Mouse (Mus musculus): ENCODE measurements around the gene Gnb1. TPM values are rescaled to one million over a fixed set of nuclear protein-coding genes. Genes with fewer than 3 reads are reported as not detected.

The Gnb1 gene
- polyA plus RNA-seq, 1 experiment from 2014 or later: 1,017 TPM

DNA sequence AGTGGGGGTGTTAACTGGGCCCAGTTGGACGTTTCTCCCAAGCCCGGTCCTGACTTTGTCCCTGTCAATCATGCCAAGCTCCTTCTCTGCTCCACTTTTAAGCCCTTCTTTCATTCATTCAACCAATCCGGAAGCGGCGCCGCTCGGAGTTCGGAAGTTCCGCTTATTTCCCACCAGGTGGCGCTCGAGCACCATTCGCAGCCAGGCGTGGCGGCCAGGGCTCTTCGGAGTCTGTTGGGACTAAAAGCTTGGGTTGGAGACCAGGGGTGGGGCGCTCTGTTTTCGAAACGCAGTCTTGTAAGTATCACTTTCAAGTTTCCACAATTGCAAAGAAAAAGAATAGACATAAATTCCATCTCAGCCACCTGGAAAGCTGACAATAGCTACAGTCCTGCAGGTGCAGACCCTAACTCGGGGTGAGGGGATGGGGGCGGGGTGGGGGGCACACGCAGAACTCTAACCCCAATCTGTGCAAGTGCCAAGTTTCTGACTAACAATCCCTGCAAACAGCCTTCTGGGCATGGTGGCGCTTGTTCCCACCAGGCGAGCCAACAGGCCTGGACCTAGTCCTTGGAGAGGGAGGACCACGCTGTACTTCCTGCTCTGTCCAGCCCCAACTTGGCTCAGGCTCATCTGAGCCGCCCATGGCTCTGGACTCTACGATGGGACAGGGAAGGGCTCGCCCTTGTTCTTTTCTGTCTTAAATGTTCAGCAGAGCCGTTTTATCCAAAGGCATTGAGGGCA lies 9.6 kb upstream of the Gnb1 start:
- H3K9ac ChIP-seq (ENCODE audit: low read depth, low read length): peak overlapping the region; percentile 1
- 0 out of 2 replicates have a peak, but pooled peaks cover 2% of the 10 kb centered on the region for H3K4me1 ChIP-seq (ENCODE audit: control insufficient read depth, insufficient read depth, low read depth, low read length)
- 20% methylated on average over 28 of the region's 28 CpGs for WGBS
- H3K36me3 ChIP-seq (ENCODE audit: control insufficient read depth, insufficient read depth, low read length): no peaks in the 10 kb centered on the region
- 0 out of 2 replicates have a peak overlapping the region, but pooled peaks have one; percentile 4 for H3K4me3 ChIP-seq (ENCODE audit: low read length)
- H3K27me3 ChIP-seq (replicated peaks; ENCODE audit: control insufficient read depth, insufficient read depth, low read length): no peaks in the 10 kb centered on the region
- peak overlapping the region; percentile 5; the same call in 1 of the 2 replicates for H3K27ac ChIP-seq (ENCODE audit: low read depth, low read length)
- H3K9me3 ChIP-seq (ENCODE audit: control insufficient read depth, low read length): no peaks in the 10 kb centered on the region
- H3K4me2 ChIP-seq (ENCODE audit: low read length): peak overlapping the region; percentile 39
- peak; percentile 84 for ATAC-seq

DNA sequence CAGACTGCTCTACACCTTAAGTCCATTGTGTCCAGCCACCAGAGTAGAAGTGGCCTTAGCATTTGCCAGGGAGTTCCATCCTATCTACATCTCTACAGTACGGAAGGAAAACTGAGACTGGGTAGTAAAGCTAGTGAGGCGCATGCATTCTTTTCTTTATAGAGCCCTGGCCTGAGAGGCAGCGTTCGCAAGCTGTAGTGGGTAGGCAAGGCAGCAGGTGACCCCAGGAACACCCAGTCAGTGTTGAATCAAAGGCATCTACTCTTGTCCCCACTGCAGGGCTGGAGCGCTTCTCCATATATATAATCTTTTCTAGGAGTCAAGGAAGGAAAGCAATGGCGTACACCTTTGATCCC lies 9.1 kb upstream of the Gnb1 start:
- H3K4me3 ChIP-seq (ENCODE audit: low read length): no peak overlapping the region
- peak overlapping the region; percentile 1; the same call in 1 of the 2 replicates for H3K9ac ChIP-seq (ENCODE audit: low read depth, low read length)
- 0 out of 2 replicates have a peak, but pooled peaks cover 2% of the 10 kb centered on the region for H3K4me1 ChIP-seq (ENCODE audit: control insufficient read depth, insufficient read depth, low read depth, low read length)
- no peaks in the 10 kb centered on the region for H3K9me3 ChIP-seq (ENCODE audit: control insufficient read depth, low read length)
- no peaks in the 10 kb centered on the region for H3K36me3 ChIP-seq (ENCODE audit: control insufficient read depth, insufficient read depth, low read length)
- WGBS: 93% methylated on average over 6 of the region's 6 CpGs
- H3K4me2 ChIP-seq (ENCODE audit: low read length): no peak overlapping the region; the same call in 1 of the 2 replicates
- H3K27me3 ChIP-seq (replicated peaks; ENCODE audit: control insufficient read depth, insufficient read depth, low read length): no peaks in the 10 kb centered on the region
- no peak for ATAC-seq
- H3K27ac ChIP-seq (ENCODE audit: low read depth, low read length): no peak overlapping the region; the same call in 1 of the 2 replicates

DNA sequence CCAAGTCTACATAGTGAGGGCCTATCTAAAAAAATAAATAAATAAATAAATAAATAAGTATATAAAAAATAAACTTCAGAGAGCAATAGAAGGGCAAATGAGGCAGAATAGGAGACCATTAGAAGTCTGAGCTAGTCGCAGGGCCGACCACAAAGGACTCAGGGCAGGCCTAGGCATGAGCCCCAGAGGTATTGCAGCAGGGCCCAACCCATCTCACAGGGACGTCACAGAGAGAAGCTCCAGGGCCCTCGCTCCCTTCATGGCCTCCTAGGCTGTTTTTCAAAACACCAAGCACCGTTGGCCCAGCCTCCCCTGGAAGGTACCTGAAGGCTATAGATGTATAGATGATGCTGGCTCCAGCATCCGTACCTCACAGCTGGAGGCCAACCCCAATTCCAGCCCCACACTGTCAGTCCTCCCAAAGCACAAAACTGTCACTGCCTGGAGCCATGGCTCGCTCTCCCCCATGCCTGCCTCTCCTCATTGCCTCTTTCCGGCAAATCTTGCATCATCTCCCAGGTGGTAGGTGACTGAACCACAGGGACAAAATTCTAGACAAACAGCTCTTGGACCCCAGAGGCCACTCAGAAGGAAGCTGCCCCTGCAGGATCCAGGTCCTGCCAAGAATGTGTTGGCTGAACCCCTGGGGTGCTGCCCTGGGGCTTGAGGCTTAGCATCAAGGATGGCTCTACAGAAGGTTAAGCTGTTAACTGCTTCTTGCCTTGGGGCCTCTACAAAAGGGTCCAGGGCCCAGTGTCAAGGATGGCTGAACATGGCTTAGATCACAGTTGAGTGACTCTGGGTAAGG lies 8.2 kb upstream of the Gnb1 start:
- H3K4me3 ChIP-seq (ENCODE audit: low read length): no peak overlapping the region
- H3K27me3 ChIP-seq (replicated peaks; ENCODE audit: control insufficient read depth, insufficient read depth, low read length): no peaks in the 10 kb centered on the region
- H3K4me1 ChIP-seq (ENCODE audit: control insufficient read depth, insufficient read depth, low read depth, low read length): 0 out of 2 replicates have a peak, but pooled peaks cover 2% of the 10 kb centered on the region
- 70% methylated on average over 8 of the region's 8 CpGs for WGBS
- no peaks in the 10 kb centered on the region for H3K36me3 ChIP-seq (ENCODE audit: control insufficient read depth, insufficient read depth, low read length)
- no peak overlapping the region for H3K4me2 ChIP-seq (ENCODE audit: low read length)
- no peak overlapping the region for H3K27ac ChIP-seq (ENCODE audit: low read depth, low read length)
- no peak for ATAC-seq
- no peak overlapping the region for H3K9ac ChIP-seq (ENCODE audit: low read depth, low read length)
- no peaks in the 10 kb centered on the region for H3K9me3 ChIP-seq (ENCODE audit: control insufficient read depth, low read length)

- H3K4me2 ChIP-seq (ENCODE audit: low read length): no peak overlapping the region
- H3K36me3 ChIP-seq (ENCODE audit: control insufficient read depth, insufficient read depth, low read length): no peaks in the 10 kb centered on the region
- no peak overlapping the region for H3K4me3 ChIP-seq (ENCODE audit: low read length)
- peaks cover 14% of the 10 kb centered on the region for H3K4me1 ChIP-seq (ENCODE audit: control insufficient read depth, insufficient read depth, low read depth, low read length)
- no peak for ATAC-seq
- H3K27me3 ChIP-seq (replicated peaks; ENCODE audit: control insufficient read depth, insufficient read depth, low read length): no peaks in the 10 kb centered on the region
- H3K9ac ChIP-seq (ENCODE audit: low read depth, low read length): no peak overlapping the region
- no peak overlapping the region for H3K27ac ChIP-seq (ENCODE audit: low read depth, low read length)
- H3K9me3 ChIP-seq (ENCODE audit: control insufficient read depth, low read length): no peaks in the 10 kb centered on the region
- 84% methylated on average over 3 of the region's 3 CpGs for WGBS
Measured at GRCm38 (mm10) chr4:155485521-155485920, 5.6 kb upstream of the Gnb1 start.

- Histone ChIP-seq H3K27me3 (replicated peaks; ENCODE audit: control insufficient read depth, insufficient read depth, low read length) (no peaks in the 10 kb centered on the region), H3K4me2 (ENCODE audit: low read length) (no peak overlapping the region), H3K4me3 (ENCODE audit: low read length) (no peak overlapping the region), H3K9me3 (ENCODE audit: control insufficient read depth, low read length) (no peaks in the 10 kb centered on the region), H3K9ac (ENCODE audit: low read depth, low read length) (no peak overlapping the region), H3K36me3 (ENCODE audit: control insufficient read depth, insufficient read depth, low read length) (no peaks in the 10 kb centered on the region), H3K27ac (ENCODE audit: low read depth, low read length) (0 out of 2 replicates have a peak overlapping the region, but pooled peaks have one; percentile 34), H3K4me1 (ENCODE audit: control insufficient read depth, insufficient read depth, low read depth, low read length) (peaks cover 14% of the 10 kb centered on the region)
- no peak for ATAC-seq
- 47% methylated on average over 3 of the region's 3 CpGs for WGBS
Measured at GRCm38 (mm10) chr4:155487746-155488145, 3.4 kb upstream of the Gnb1 start.

DNA sequence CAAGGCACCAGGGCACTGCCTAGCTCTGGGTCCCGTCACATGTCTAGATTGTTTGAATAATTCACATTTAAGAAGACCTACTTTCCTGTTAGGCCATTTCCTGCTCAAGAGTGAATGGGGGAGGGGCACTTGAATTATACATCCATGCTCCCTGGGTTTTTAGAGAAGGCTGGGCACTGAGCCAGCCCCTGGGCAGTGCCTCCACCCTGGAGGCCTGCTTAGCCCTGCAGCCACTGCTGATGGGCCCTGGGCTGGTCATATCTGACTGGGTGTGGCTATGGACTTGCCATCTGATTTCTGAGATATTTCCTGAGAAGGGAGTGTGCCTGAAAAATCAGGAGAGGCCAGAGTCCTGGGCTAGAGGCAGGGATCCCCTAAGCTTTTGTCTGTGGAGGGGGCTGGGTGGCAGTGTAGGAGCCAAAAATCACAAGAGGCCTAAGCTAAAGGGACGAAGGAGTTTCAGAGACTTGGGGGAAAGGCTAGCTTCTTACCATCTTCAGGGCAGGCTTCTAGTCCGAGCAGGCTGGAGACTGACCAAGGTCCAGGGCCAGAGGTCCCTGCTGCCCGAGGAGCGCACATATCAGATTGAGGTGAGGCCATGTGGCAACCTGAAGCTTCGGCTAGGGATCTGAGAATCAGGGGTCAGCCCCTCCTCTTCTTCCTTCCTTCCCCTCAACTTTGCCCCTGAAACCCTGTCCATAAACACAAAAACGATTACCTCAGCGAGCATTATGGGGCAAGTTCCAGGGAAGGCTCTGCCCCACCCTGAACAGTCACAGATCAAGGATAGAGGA lies 2.7 kb upstream of the Gnb1 start:
- H3K9ac ChIP-seq (ENCODE audit: low read depth, low read length): peak overlapping the region; percentile 35
- H3K27ac ChIP-seq (ENCODE audit: low read depth, low read length): peak overlapping the region; percentile 72
- H3K4me1 ChIP-seq (ENCODE audit: control insufficient read depth, insufficient read depth, low read depth, low read length): peaks cover 17% of the 10 kb centered on the region
- no peaks in the 10 kb centered on the region for H3K9me3 ChIP-seq (ENCODE audit: control insufficient read depth, low read length)
- no peaks in the 10 kb centered on the region for H3K36me3 ChIP-seq (ENCODE audit: control insufficient read depth, insufficient read depth, low read length)
- H3K4me2 ChIP-seq (ENCODE audit: low read length): no peak overlapping the region
- ATAC-seq: 0 out of 2 replicates have a peak, but pooled peaks have one; percentile 13
- H3K27me3 ChIP-seq (replicated peaks; ENCODE audit: control insufficient read depth, insufficient read depth, low read length): no peaks in the 10 kb centered on the region
- 75% methylated on average over 8 of the region's 8 CpGs for WGBS
- no peak overlapping the region for H3K4me3 ChIP-seq (ENCODE audit: low read length)

- Histone ChIP-seq H3K27ac (ENCODE audit: low read depth, low read length) (no peak overlapping the region; the same call in 1 of the 2 replicates), H3K9me3 (ENCODE audit: control insufficient read depth, low read length) (no peaks in the 10 kb centered on the region), H3K4me1 (ENCODE audit: control insufficient read depth, insufficient read depth, low read depth, low read length) (peaks cover 26% of the 10 kb centered on the region), H3K9ac (ENCODE audit: low read depth, low read length) (no peak overlapping the region), H3K4me2 (ENCODE audit: low read length) (no peak overlapping the region), H3K27me3 (replicated peaks; ENCODE audit: control insufficient read depth, insufficient read depth, low read length) (no peaks in the 10 kb centered on the region), H3K36me3 (ENCODE audit: control insufficient read depth, insufficient read depth, low read length) (no peaks in the 10 kb centered on the region), H3K4me3 (ENCODE audit: low read length) (no peak overlapping the region)
- WGBS: 83% methylated on average over 9 of the region's 9 CpGs
- ATAC-seq: no peak
Measured at GRCm38 (mm10) chr4:155489101-155489970, 1.8 kb upstream of the Gnb1 start.

GRCm38 (mm10) chr4:155490456-155490855 lies 705 bp upstream of the Gnb1 start:
- H3K4me1 ChIP-seq (ENCODE audit: control insufficient read depth, insufficient read depth, low read depth, low read length): peaks cover 30% of the 10 kb centered on the region
- no peaks in the 10 kb centered on the region for H3K27me3 ChIP-seq (replicated peaks; ENCODE audit: control insufficient read depth, insufficient read depth, low read length)
- H3K27ac ChIP-seq (ENCODE audit: low read depth, low read length): peak overlapping the region; percentile 95
- H3K4me3 ChIP-seq (ENCODE audit: low read length): peak overlapping the region; percentile 98
- H3K9ac ChIP-seq (ENCODE audit: low read depth, low read length): peak overlapping the region; percentile 100
- WGBS: 16% methylated on average over 5 of the region's 5 CpGs
- ATAC-seq: 0 out of 2 replicates have a peak, but pooled peaks have one; percentile 4
- H3K4me2 ChIP-seq (ENCODE audit: low read length): peak overlapping the region; percentile 83
- H3K36me3 ChIP-seq (ENCODE audit: control insufficient read depth, insufficient read depth, low read length): no peaks in the 10 kb centered on the region
- no peaks in the 10 kb centered on the region for H3K9me3 ChIP-seq (ENCODE audit: control insufficient read depth, low read length)
